Mouse (Mus musculus): ENCODE data around the gene Rhobtb1. TPM values are rescaled to one million over a fixed set of nuclear protein-coding genes. Genes with fewer than 3 reads are reported as not detected.
A peak's percentile ranks its signal among the peaks of the same experiment; 100 is the strongest.

The Rhobtb1 gene
- polyA plus RNA-seq, 1 experiment from 2014 or later, result 26.1 TPM

- Histone ChIP-seq H3K27me3 (replicated peaks; ENCODE audit: control insufficient read depth, insufficient read depth, low read length) (no peaks in the 10 kb centered on the region), H3K4me3 (ENCODE audit: low read depth, low read length) (no peak overlapping the region), H3K4me1 (replicated peaks; ENCODE audit: control insufficient read depth, insufficient read depth, low read length) (peaks cover 9% of the 10 kb centered on the region; the same call in 1 of the 2 replicates), H3K9me3 (ENCODE audit: control insufficient read depth, low read length) (no peaks in the 10 kb centered on the region), H3K27ac (ENCODE audit: low read depth) (no peak overlapping the region), H3K36me3 (ENCODE audit: control insufficient read depth, insufficient read depth, low read length) (no peaks in the 10 kb centered on the region), H3K4me2 (ENCODE audit: low read length) (no peak overlapping the region), H3K9ac (ENCODE audit: low read length) (no peak overlapping the region)
- 74% methylated on average over 3 of the region's 3 CpGs for WGBS
- DNase-seq (ENCODE audit: low spot score), result no peak
- ATAC-seq (replicated peaks; ENCODE audit: low FRiP score, low TSS enrichment, low read depth), result no peak
Observed at GRCm38 (mm10) chr10:69172412-69172811, 21.2 kb downstream of the Rhobtb1 start.

DNA sequence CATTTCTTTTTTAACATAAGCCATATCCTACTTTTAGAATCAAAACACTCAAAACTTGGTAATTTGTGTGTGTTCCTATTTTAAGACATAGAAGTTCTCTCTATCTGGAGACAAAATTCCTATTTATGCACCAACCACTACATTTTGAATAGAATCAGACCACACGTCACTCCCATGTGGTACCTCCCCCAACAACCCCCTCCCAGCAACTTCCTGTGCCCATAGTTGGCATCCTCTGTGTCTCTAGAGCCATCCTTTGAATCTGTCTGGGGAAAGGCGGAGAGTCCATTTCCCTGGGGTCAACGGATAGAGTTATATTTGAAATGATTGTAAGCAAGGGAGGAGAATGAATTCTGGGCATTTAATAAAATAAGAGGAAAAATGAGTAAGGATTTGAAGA lies 24.9 kb downstream of the Rhobtb1 start:
- Histone ChIP-seq H3K27ac (ENCODE audit: low read depth) (no peak overlapping the region), H3K9me3 (ENCODE audit: control insufficient read depth, low read length) (no peaks in the 10 kb centered on the region), H3K4me1 (replicated peaks; ENCODE audit: control insufficient read depth, insufficient read depth, low read length) (peaks cover 7% of the 10 kb centered on the region; the same call in 1 of the 2 replicates), H3K4me2 (ENCODE audit: low read length) (no peak overlapping the region), H3K4me3 (ENCODE audit: low read depth, low read length) (no peak overlapping the region), H3K36me3 (ENCODE audit: control insufficient read depth, insufficient read depth, low read length) (no peaks in the 10 kb centered on the region), H3K27me3 (replicated peaks; ENCODE audit: control insufficient read depth, insufficient read depth, low read length) (no peaks in the 10 kb centered on the region), H3K9ac (ENCODE audit: low read length) (no peak overlapping the region)
- ATAC-seq (replicated peaks; ENCODE audit: low FRiP score, low TSS enrichment, low read depth) (no peak), DNase-seq (ENCODE audit: low spot score) (no peak)
- WGBS, result 84% methylated on average over 3 of the region's 3 CpGs

DNA sequence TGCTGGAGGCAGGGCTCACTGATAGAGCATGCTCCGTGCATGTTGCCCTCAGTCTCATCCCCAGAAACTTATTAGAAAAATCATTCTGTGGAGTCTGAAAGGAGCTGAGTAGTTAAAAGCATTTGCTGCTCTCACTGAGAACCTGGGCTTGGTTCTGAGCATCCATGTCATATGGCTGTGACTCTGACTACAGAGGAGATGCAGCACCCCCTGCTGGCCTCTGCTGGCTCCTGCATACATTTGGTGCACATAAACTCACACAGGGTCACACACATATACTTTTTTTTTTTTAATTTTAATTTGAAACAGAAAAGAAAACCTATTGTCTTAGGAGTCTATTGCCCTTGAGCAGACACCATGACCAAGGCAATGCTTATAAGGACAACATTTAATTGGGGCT lies 28.1 kb downstream of the Rhobtb1 start:
- H3K27me3 ChIP-seq (replicated peaks; ENCODE audit: control insufficient read depth, insufficient read depth, low read length), result no peaks in the 10 kb centered on the region
- 100% methylated on average over 1 of the region's 1 CpGs for WGBS
- peaks cover 7% of the 10 kb centered on the region; the same call in 1 of the 2 replicates for H3K4me1 ChIP-seq (replicated peaks; ENCODE audit: control insufficient read depth, insufficient read depth, low read length)
- ATAC-seq (replicated peaks; ENCODE audit: low FRiP score, low TSS enrichment, low read depth), result no peak
- H3K27ac ChIP-seq (ENCODE audit: low read depth), result no peak overlapping the region
- no peaks in the 10 kb centered on the region for H3K9me3 ChIP-seq (ENCODE audit: control insufficient read depth, low read length)
- no peak overlapping the region for H3K4me3 ChIP-seq (ENCODE audit: low read depth, low read length)
- no peaks in the 10 kb centered on the region for H3K36me3 ChIP-seq (ENCODE audit: control insufficient read depth, insufficient read depth, low read length)
- no peak overlapping the region for H3K9ac ChIP-seq (ENCODE audit: low read length)
- H3K4me2 ChIP-seq (ENCODE audit: low read length), result no peak overlapping the region
- DNase-seq (ENCODE audit: low spot score), result no peak

- WGBS, result 52% methylated on average over 3 of the region's 3 CpGs
- H3K4me1 ChIP-seq (replicated peaks; ENCODE audit: control insufficient read depth, insufficient read depth, low read length), result peaks cover 15% of the 10 kb centered on the region
- DNase-seq (ENCODE audit: low spot score), result no peak
- no peaks in the 10 kb centered on the region for H3K27me3 ChIP-seq (replicated peaks; ENCODE audit: control insufficient read depth, insufficient read depth, low read length)
- H3K9ac ChIP-seq (ENCODE audit: low read length), result no peak overlapping the region
- ATAC-seq (replicated peaks; ENCODE audit: low FRiP score, low TSS enrichment, low read depth), result no peak
- no peak overlapping the region for H3K27ac ChIP-seq (ENCODE audit: low read depth)
- H3K36me3 ChIP-seq (ENCODE audit: control insufficient read depth, insufficient read depth, low read length), result no peaks in the 10 kb centered on the region
- H3K9me3 ChIP-seq (ENCODE audit: control insufficient read depth, low read length), result no peaks in the 10 kb centered on the region
- H3K4me2 ChIP-seq (ENCODE audit: low read length), result no peak overlapping the region
- H3K4me3 ChIP-seq (ENCODE audit: low read depth, low read length), result no peak overlapping the region
Observed at GRCm38 (mm10) chr10:69180997-69181396, 29.8 kb downstream of the Rhobtb1 start.

- no peak for DNase-seq (ENCODE audit: low spot score)
- H3K36me3 ChIP-seq (ENCODE audit: control insufficient read depth, insufficient read depth, low read length), result no peaks in the 10 kb centered on the region
- H3K27me3 ChIP-seq (replicated peaks; ENCODE audit: control insufficient read depth, insufficient read depth, low read length), result no peaks in the 10 kb centered on the region
- H3K4me3 ChIP-seq (ENCODE audit: low read depth, low read length), result no peak overlapping the region
- no peak overlapping the region for H3K4me2 ChIP-seq (ENCODE audit: low read length)
- H3K4me1 ChIP-seq (replicated peaks; ENCODE audit: control insufficient read depth, insufficient read depth, low read length), result peaks cover 16% of the 10 kb centered on the region
- WGBS, result 96% methylated on average over 4 of the region's 4 CpGs
- H3K9ac ChIP-seq (ENCODE audit: low read length), result no peak overlapping the region
- H3K9me3 ChIP-seq (ENCODE audit: control insufficient read depth, low read length), result no peaks in the 10 kb centered on the region
- peak overlapping the region; percentile 92 for H3K27ac ChIP-seq (ENCODE audit: low read depth)
- no peak for ATAC-seq (replicated peaks; ENCODE audit: low FRiP score, low TSS enrichment, low read depth)
Observed at GRCm38 (mm10) chr10:69184903-69185302, 33.7 kb downstream of the Rhobtb1 start.

DNA sequence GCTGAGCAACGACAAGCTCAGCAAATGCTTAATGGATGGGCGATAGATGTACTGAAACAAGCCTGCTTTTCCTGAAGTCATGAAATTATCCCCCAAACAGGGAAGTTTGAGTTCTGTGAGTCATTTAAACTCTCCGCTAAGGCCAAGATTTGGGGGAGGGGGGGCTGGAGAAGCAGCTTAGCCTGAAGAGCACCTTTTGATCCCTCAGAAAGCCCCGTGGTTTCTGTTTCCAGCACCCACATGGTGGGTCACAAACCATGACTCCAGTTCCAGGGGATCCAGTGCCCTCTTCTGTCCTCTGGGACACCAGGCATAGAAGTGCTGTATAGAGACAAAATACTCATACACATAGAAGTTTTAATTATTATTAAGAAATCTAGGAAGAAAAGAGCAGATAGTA lies 34.2 kb downstream of the Rhobtb1 start:
- Histone ChIP-seq H3K27me3 (replicated peaks; ENCODE audit: control insufficient read depth, insufficient read depth, low read length) (no peaks in the 10 kb centered on the region), H3K27ac (ENCODE audit: low read depth) (peak overlapping the region; percentile 92), H3K36me3 (ENCODE audit: control insufficient read depth, insufficient read depth, low read length) (no peaks in the 10 kb centered on the region), H3K4me3 (ENCODE audit: low read depth, low read length) (peak overlapping the region; percentile 30; the same call in 1 of the 2 replicates), H3K4me1 (replicated peaks; ENCODE audit: control insufficient read depth, insufficient read depth, low read length) (peaks cover 14% of the 10 kb centered on the region), H3K9ac (ENCODE audit: low read length) (no peak overlapping the region), H3K9me3 (ENCODE audit: control insufficient read depth, low read length) (no peaks in the 10 kb centered on the region), H3K4me2 (ENCODE audit: low read length) (peak overlapping the region; percentile 52)
- 52% methylated on average over 4 of the region's 4 CpGs for WGBS
- no peak for ATAC-seq (replicated peaks; ENCODE audit: low FRiP score, low TSS enrichment, low read depth)
- no peak for DNase-seq (ENCODE audit: low spot score)

DNA sequence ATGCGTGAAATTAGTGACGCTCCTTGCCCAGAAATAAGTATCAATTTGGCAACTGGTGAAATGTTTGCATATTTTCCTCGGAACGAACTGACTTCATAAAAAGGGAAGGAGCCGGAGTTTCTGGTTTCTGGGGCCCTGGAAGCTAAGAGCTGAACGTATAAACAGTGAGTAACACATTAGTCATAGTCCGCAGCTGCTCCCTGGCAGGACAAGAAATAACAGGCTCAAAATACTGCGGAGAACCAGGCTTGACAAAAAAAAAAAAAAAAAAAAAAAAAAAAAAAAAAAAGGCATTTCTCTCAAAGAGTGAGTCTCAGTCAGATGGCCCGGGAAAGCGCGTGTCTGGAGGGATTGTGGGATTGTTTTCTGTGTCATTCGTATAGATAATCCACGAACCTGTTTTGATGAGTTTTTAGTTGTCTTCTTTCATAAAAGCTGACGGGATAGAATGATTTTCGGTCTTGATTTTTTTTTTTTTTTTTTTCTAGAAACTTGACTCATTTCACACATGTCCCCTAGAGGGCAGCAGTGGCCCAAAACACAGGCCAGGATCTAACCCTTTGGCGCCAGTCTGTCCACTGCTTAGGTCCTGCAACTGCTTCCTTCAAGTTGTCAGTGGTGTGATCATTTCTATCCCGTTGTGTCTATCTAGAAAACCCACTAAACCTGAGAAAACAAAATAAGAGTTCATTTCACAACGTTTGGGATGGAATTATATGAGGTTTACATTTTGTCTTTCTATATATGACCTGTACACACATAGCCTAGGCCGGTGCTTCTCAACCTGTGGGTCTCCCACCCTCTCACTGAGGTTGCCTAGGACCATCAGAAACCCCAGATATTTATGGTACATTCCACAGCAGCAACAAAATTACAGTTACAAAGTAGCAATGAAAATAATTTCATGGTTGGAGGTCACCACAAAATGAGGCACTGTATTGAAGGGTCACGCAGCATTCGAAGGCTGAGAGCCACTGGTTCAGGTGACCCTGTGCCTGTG lies 35.0 kb downstream of the Rhobtb1 start:
- no peak overlapping the region for H3K9ac ChIP-seq (ENCODE audit: low read length)
- H3K27me3 ChIP-seq (replicated peaks; ENCODE audit: control insufficient read depth, insufficient read depth, low read length), result no peaks in the 10 kb centered on the region
- peak overlapping the region; percentile 52 for H3K4me2 ChIP-seq (ENCODE audit: low read length)
- ATAC-seq (replicated peaks; ENCODE audit: low FRiP score, low TSS enrichment, low read depth) (peak; percentile 88), DNase-seq (ENCODE audit: low spot score) (peak; percentile 86)
- peaks cover 12% of the 10 kb centered on the region for H3K4me1 ChIP-seq (replicated peaks; ENCODE audit: control insufficient read depth, insufficient read depth, low read length)
- H3K27ac ChIP-seq (ENCODE audit: low read depth), result peak overlapping the region; percentile 92
- H3K4me3 ChIP-seq (ENCODE audit: low read depth, low read length), result peak overlapping the region; percentile 30
- WGBS, result 15% methylated on average over 21 of the region's 21 CpGs
- no peaks in the 10 kb centered on the region for H3K36me3 ChIP-seq (ENCODE audit: control insufficient read depth, insufficient read depth, low read length)
- no peaks in the 10 kb centered on the region for H3K9me3 ChIP-seq (ENCODE audit: control insufficient read depth, low read length)

DNA sequence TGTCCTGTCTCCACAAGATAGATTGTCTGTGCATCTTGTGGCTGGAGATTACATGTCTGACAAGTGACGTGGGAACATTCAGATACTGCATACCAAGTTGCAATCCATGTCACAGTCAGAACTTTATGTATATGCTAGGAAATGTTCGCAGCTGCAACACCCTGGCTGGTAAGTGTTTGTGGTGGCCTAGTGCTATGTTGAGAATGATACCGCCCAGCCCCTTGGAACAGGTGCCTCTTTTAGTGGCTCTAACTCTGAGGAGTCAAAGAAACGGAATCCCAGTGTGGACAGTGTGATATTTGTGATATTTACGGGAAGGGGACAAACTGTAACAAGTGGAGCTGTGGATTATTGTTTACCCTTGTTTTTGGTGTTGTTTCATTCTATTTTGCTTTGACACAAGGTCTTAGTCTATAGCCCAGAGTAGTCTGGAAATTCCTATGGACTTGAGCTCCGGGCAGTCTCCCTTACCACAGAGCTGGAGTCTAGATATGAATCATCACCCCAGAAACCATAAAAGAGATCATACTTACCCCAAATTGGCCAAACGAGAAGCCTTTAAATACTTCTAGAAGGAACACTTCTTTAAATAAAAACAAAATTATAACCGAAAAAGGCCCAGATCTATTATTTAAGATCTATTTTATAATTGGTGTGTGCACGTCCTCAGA lies 36.7 kb downstream of the Rhobtb1 start:
- H3K27me3 ChIP-seq (replicated peaks; ENCODE audit: control insufficient read depth, insufficient read depth, low read length), result no peaks in the 10 kb centered on the region
- no peaks in the 10 kb centered on the region for H3K9me3 ChIP-seq (ENCODE audit: control insufficient read depth, low read length)
- DNase-seq (ENCODE audit: low spot score) (no peak), ATAC-seq (replicated peaks; ENCODE audit: low FRiP score, low TSS enrichment, low read depth) (no peak)
- no peak overlapping the region for H3K9ac ChIP-seq (ENCODE audit: low read length)
- H3K4me1 ChIP-seq (replicated peaks; ENCODE audit: control insufficient read depth, insufficient read depth, low read length), result peaks cover 12% of the 10 kb centered on the region
- no peaks in the 10 kb centered on the region for H3K36me3 ChIP-seq (ENCODE audit: control insufficient read depth, insufficient read depth, low read length)
- WGBS, result 83% methylated on average over 9 of the region's 9 CpGs
- H3K27ac ChIP-seq (ENCODE audit: low read depth), result no peak overlapping the region
- H3K4me2 ChIP-seq (ENCODE audit: low read length), result no peak overlapping the region
- H3K4me3 ChIP-seq (ENCODE audit: low read depth, low read length), result no peak overlapping the region

Measured in intestine, embryonic 14.5 days (tissue).